Mouse (Mus musculus) adrenal gland, postnatal 25 days (tissue): ENCODE results near the gene Cox8c. TPM values are rescaled to one million over a fixed set of nuclear protein-coding genes. Genes with fewer than 3 reads are reported as not detected.

Experiments
- total RNA-seq: library from RNA; stranded (reverse); gene quantifications from 2 replicates; pipeline ENCODE4 v1.2.3, GENCODE M21; 2021

Gene Cox8c
- total RNA-seq, 1 experiment from 2014 or later = not detected

Other genes starting within 250 kb of the Cox8c start
- 43.3 and 47.7 TPM in 2 replicates for gene Itpk1, start 194.4 kb upstream of the Cox8c start, total RNA-seq
- gene Moap1, start 155.7 kb upstream of the Cox8c start, total RNA-seq = 9.6 and 10.2 TPM in 2 replicates
- 5.5 and 7.6 TPM in 2 replicates for gene Tmem251, start 155.6 kb upstream of the Cox8c start, total RNA-seq
- gene Gm28051, start 141.6 kb upstream of the Cox8c start, total RNA-seq = not detected in 2 replicates
- 14.7 and 22.7 TPM in 2 replicates for gene Gon7, start 141.5 kb upstream of the Cox8c start, total RNA-seq
- gene Ubr7, start 141.3 kb upstream of the Cox8c start, total RNA-seq = 34.5 and 36.1 TPM in 2 replicates
- 6.3 and 6.4 TPM in 2 replicates for gene Gm20604, start 140.6 kb upstream of the Cox8c start, total RNA-seq
- 60.1 and 65.3 TPM in 2 replicates for gene Btbd7, start 20.8 kb upstream of the Cox8c start, total RNA-seq
- gene Unc79, start 49.5 kb downstream of the Cox8c start, total RNA-seq = 9.0 and 11.2 TPM in 2 replicates